Mouse (Mus musculus) embryonic fibroblast, embryonic 13.5 days (primary cell): ENCODE measurements at regions not wholly inside any gene's neighbourhood (a gene's known extent, or its start where the extent isn't known, plus 50 kb on each side); places are given as distances from the start of the nearest gene placed in this dataset.

Experiments used
- CTCF ChIP-seq: IDR thresholded peaks from 2 replicates; pipeline ENCODE4 v1.5.1; 2011; ENCODE audit warnings: mild to moderate bottlenecking, control low read depth, low read length, moderate library complexity, borderline replicate concordance; ENCODE audit not compliant: insufficient read depth
- POLR2A ChIP-seq: IDR thresholded peaks from 2 replicates; pipeline ENCODE4 v1.6.1; 2011; ENCODE audit warnings: low read depth, mild to moderate bottlenecking, control low read depth, low read length, moderate library complexity

DNA sequence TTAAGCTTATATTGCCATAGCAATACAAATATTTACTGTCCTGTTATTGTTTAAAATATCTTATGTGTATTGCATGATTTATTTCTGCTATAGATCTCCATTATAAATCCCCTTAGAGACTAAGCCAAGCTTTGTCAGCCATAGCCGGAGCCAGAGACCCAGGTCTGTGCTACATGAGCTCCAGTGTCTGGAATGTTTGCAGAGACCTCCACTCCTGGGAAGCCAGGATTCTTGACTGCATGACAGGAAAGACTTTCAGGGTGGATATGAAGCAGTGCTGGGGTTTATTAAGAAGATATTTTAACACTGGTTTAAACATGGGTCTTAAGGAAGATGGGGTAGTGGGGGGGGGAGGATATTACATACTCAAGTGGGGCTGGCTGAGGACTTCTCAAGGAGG, 332.2 kb downstream of the Ankrd50 start:
- TF ChIP-seq CTCF (no peak), POLR2A (no peak)
